Mouse (Mus musculus) spleen, adult 18-20 months (tissue): ENCODE results near the gene Dact2.

Experiments
- DNase-seq, 2 experiments: peaks; one replicate each; pipeline ENCODE4 v3.0.0; 2022; ENCODE audit warnings: mixed read lengths in 2 of 2

Dact2 gene

DNA sequence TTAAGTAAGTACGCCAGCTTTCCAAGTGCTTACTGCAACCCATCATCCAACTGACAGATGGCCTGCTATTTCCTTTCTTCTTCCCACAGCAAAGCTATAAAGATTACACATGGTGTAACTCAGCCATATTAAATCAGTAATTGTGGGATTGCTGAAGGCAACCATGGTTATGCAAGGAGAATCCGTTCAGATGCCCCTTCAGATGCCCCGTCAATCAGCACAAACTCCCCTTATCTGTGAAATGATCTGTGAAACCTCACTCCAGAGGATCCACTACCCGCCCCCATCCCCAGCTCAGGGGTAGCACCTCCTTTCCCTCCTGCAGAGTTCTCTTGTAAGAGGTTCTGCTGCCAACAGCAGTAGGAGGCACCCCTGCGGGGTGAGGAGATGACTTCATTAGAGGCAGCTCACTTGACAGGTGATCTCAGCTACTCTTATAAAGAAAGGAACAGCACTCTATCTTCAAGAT is 3.0 kb upstream of the Dact2 start:
- no peak for DNase-seq

DNA sequence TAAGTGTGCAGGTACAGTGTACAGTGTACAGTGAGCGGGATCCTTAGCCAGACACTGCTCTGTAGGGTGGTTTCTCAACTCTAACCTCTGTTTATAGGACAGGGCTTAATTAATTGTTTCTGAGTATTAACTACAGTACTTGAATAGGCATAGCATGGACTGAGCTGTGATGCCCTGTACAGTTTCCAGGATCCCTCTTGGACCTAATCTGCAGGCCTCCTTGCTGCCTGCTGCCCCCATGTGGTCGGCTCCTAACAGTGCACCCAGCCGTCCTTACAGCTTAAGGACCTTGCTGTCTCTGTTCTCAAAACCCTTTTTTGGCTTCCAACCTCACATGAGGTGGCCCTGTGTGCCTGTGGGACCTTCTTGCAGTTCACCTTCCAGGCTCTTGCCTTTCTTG is 2.0 kb upstream of the Dact2 start:
- peak in 1 of 2 experiments; percentile 46 for DNase-seq

DNA sequence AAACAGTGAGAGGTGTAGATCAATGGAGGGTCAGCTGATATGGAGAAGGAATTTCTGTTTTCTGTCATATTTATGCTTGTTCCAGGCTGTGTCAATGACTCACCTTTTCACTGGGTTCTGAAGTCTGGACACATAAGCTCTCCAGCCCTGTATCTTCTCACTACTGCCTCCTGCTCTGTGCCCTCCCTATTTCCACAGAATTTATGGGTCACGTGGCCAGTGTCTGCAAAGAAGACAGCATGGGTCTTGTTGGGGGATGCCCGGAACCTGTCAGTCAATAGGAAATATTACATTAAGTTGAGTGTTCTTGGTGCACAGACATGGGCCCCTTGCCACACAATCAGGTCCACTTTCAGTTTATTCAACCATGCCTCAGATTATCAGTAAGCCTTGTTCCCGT is 1.1 kb upstream of the Dact2 start:
- DNase-seq = no peak

DNA sequence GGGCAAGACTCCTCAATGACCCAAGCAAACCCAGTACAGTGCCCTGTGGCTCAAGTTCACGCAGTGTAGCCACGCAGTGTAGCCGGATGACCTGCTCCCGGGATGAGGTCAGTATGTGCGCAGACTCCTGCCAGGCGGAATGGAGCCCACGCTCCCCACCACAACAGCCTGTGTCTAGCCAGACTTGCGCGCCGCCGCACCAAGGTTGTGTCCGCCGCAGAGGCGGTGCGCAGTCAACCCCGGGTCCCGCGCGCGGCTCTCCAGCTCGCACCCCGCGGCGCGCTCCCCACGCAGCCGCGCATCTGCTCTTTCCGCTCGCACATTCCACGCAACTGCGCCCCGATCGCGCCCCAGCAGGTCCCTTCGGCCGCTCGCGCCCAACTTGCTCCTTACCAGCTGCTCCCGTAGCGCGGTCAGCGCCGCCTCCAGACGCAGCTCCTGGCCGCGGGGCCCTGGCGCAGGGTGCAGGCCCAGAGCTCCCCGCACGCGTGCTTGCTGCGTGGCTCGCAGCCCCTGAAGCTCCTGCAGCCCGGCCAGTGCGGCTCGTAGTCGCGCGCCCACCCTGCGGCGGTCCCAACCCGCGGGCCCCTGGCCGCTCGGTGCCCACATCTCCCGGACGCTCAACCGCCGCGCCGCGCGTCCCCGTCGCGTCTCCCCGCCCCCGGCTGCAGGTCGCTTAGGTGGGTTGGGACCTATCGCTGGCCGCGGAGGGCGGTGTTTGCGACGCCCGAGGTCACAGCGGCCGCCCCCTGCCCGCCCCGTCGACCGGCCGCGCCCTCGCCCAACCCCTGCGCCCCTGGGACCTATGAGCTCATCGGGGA is 773 bp downstream of the Dact2 start:
- no peak for DNase-seq

DNA sequence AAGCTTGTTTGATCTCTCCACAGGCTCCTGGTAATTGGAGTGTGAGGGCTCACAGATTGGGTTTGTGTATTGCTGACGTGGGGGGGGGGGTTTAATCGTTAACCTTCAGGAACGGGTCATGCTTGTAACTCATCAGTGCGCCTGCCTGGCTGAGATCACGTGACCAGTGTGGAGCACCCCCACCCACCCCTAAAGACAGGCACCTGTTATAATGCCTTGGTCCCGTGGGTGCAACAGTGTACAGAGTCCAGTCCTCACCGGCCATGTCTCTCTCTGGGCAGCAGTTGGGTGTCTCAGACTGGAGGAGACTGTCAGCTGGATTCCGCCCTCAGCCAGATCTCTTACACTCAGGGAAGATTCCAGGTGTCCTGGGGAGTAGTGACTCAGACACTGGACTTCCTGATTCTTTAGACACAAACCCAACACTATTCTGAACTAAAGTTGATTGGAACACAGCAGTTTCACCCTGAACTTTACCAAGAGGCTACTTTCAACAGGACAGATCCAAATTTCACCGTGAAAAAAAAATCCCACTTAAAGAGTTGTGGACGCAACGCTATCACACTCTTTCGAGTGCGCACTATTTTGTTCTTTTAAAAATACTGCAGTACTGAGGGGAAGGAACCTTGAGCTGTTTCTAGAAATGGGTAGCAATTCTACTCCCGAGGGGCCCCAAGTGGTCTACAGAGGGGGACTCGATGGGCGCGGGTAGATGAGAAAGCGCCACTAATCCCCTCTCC is 1.6 kb downstream of the Dact2 start:
- no peak for DNase-seq

DNA sequence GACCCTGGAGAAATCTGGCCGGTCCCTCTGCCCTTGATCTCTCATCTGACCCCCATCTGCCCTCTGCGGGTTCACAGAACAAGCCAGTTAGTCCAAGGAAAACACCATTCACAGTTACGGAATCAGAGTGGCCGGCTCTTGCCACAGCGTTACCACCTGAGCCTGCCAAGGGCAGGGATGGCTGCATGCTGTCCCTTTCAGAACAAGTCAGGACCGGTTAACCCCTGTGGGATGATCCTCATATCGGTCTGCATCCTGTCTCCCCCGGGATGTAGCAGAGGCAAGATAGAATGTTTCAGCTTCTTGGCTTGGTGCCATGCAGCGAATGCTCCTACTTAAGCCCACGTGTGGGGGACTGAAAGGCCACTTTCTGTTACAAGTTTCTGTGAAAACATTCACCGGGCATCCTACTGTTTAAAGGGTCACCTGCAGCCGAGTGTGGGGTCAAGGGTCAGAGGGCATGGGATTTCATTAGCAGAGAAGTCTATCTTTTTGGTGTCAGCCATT is 2.8 kb downstream of the Dact2 start:
- DNase-seq = no peak

DNA sequence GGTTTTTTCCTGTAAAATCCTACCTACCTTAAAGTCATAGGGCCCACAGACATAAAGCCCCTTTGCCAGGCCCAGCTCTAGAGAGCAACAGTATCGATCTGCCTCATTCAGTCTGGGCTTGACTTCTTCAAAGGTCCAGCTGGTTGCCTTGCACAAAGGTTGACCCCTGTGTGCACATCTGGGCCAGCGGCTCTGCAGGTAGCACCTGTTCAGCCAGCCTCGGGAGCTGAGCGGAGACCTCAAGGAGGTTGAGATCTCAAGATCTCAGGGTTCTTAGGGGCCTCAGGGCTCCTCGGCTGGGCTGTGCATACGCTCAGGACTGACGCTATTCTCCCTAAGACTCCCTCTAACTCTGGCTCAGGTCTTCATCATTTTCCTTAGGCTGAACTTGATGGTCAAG is 3.9 kb downstream of the Dact2 start:
- no peak for DNase-seq

DNA sequence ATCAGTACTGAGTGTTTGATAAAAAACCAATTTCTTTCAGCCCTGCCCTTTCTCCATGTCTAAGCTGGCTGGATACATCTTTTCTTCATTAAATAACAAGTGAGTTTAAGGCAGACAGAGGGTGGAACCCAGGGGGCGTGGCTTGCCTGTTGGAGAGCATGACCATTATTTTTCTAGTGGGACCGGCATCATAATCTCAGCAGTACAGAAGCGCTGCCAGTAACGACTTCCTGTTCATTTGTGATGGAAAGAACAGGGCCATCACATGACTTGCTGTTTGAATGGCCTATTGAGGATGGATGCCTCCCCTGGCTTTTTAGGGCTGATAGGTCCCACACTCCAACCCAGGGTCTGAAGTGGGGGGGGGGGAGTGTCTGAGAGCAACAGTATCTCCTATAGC is 4.5 kb downstream of the Dact2 start:
- DNase-seq = no peak

DNA sequence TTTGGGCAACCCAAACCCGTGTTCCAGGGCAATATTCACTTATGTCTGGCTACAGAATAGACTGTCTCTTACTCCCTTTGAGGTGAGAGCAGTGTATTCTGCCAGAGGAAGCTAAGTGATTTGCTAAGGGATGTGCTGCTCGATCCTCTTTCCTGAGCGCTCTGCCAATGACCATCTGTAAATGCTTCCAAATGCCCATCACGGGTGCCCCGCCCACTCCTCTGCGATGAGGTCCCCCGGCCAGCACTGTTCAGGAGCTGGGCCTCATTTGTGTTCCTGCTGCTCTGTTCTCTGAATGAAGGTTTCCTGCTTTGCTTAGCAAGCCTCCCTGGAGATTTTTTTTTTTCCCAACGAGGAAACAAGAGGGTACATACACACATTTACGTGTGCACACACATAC is 11.2 kb downstream of the Dact2 start:
- no peak for DNase-seq

DNA sequence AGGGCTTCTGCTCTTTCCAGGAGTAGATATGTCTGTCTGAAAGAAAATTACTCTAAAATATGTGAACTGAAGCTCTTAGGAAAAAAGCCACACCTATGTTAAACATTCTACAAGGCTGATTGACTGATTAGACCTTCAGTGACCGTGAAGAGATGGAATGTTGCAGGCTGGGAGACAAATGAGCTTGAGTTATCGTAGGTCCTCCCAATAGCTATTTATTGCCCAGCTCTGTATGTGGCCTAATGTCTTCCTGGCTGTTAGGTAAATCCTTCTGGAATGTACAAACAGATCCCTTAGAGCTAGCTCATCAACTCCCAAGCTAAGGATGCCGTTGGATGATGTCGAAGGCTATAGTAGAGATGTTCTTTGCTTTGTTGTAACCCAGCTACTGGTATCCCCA is 11.7 kb downstream of the Dact2 start:
- DNase-seq = no peak

DNA sequence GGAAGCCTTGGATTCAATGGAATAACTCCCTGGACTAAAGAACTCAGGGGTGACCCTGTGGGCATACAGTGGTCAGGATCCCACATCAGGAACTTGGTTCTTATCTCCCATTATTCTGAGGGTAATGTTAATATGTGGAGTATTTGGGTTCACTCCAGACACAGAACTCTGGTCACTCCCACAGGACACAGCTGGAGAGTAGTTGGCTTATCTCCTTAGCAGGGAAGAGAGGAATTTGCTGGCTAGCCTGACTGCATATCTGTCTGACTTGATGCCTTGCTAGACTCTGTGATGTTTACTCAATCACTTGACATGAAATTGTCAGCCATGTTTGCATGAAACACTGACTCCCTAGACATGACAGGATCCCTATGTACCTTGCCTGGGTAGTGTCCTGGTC is 15.6 kb downstream of the Dact2 start:
- DNase-seq = no peak

DNA sequence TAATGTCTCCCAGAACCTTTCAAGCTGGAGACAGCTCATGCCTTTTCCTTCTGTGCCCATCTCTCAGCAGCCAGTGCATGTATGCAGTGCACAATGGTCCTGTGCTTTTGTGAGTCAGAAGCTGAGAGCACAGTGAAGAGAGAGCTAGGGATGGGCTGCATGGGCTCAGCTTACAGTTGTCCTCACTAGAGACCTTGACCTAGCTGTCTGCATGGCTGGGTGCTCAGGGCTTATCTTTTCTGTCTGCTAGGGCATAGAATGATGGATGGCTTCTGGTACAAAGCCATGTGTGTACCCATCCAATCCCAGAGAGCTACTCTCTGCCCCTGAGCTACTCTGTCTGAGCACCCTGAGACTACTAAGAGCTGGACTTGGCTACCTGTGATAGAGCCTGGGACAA is 17.0 kb downstream of the Dact2 start:
- DNase-seq = no peak

DNA sequence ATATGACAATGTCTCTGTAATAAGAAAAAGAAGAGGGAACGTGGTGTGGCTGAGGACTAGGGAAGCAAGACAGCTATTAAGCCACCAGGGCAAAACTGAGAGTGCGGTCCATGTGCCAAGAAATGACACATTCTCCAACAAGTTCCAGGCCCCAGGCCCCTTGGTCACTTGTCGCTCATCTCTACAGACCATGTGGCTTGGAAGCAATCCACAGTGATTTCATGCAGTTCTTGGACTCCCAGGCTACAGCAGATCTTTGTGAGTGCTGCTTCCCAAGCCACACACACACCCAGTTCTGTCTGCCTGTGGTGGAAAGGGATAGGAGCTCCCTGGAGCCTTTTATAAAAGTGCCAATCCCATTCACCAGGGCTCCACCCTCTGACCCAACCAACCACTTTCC is 17.9 kb downstream of the Dact2 start:
- no peak for DNase-seq

DNA sequence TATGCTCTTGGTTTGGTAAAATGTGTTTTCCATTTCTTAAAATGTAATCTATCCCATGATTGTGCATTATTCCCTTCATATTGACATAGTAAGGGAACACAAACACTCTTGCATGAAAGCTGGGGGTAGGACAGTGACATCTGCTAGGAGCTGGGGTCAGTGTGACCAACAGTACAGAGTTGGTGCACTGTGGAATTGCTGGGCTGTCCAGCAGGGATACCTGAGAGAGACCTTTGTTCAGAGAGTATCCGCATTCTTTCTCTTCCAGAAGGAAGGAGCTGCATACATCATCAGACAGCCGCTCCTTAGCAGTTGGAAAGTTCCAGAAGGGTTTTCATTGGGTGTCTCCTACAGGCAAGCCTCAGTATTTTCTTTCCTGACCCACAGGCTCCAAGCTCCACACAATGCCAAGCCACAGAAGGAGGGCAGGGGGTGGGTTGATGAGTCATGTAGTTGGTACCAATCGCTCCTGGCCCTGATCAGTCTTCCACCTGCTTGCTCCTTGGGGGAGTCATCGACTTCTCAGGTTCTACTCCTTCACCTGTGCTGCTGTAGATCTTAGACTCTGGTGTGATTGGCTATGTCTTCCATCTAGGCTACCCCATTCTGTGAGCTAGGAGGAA is 19.8 kb downstream of the Dact2 start:
- no peak for DNase-seq

DNA sequence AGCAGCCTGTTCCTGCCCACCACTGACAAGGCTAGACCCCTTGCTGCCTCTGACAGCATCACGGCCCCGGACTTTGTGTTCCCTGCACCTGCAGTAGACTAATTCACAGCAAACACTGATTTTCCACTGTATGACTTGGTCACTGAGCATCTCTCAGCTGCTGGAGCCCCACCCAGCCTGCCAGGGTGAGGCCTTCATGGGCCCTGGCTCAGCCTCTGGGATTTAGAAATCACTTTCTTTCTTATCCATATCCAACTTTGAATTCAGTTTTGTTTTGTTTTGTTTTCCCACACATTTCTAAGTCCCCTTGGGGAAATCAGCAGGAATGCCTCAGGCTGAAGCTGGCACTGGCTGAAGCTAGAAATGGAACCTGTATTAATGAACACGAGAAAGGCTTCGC is 20.4 kb downstream of the Dact2 start:
- no peak for DNase-seq

DNA sequence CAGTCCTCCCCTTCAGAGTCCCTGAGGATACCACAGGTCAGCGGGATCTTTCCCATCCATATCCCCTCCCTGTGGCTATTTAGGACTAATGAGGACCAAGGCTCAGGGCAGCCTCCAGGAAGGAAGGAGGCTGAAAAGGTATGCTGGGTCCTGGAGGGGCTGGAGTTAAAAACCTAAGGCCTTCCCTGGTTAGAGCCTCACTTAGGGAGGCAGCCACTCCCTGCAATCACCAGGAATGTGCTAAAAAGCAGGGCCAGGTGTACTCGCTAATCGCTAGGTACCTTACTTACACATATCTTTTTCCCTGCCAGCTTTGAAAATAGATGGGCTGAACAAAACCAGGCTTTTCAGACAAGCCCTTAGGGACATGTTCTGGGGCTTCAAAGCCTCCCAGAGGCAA is 21.2 kb downstream of the Dact2 start:
- DNase-seq = no peak

DNA sequence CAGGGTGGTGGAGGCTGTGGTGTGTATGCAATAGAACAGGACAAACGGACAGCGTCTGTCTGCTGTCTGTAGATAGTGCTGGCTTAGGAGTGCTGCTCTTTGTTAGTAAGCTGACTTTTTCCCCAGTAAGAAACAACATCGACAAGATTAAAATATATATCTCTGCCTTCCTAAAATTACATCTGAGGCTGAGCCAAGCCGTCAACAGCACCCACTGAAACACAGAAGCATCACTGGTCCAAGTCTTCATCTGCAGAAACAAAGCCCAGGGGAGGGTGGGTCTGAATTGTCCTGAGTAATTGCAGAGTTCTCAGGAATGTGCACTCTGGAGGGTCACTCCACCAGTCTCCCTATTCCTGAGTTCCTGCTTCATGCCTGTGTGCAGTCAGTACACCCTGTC is 25.2 kb downstream of the Dact2 start:
- no peak for DNase-seq

DNA sequence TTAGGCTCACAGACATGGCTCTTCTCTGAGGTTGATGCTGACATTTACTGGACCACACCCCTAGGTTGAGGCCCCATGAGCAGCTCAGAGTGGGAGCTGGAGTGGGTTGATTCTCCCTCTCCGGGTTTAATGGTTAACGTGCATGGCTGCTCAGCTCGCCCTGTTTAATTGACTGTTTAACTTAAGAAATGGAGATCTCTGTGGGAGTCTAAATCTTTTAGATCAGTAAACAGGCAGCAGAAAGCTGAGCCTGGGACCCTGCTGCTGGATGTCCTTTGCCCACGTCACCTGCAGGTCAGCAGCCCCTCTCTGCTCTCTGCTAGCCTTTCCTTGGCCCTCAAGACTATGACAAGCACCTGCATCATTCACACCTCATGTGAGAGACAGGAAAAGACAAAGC is 25.6 kb downstream of the Dact2 start:
- no peak for DNase-seq

DNA sequence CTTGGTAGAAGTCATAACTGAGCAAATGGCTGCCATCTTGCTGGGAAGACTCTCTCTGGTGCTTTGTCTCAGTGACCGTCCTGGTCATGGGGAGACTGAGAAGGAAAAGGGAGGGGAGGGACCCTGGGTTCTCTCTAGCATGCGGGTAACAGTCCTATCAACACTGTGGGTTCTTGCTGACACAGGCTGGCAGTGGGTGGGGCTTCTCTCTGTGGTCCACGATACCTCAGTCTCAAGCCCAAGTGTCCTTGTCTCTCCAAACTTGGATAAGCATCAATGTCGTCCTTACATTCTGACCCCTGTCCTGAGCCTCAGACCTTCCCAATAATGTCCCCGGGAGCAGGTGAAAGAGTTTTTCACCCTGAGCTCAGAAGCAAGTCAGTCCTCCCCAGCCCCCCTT is 26.1 kb downstream of the Dact2 start:
- DNase-seq = no peak

DNA sequence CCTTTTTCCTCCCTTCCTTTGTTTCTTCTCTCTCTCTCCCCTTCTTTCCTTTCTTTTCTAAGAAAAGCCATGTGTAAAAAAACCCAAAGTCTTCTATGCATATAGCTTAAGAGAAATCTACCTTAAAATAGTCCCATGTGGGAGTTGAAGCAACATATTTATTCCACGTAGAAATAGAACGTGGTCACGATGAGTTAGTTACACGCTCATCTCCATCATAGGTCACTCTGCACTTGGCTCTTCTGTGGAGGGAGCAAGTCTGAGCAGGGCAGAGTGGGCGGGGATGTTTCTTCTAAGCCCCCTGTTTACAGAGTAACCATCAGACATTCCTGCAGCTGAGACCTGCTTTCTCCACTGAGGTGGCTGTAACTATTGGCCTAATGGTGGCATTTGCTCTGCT is 27.1 kb downstream of the Dact2 start:
- no peak for DNase-seq

DNA sequence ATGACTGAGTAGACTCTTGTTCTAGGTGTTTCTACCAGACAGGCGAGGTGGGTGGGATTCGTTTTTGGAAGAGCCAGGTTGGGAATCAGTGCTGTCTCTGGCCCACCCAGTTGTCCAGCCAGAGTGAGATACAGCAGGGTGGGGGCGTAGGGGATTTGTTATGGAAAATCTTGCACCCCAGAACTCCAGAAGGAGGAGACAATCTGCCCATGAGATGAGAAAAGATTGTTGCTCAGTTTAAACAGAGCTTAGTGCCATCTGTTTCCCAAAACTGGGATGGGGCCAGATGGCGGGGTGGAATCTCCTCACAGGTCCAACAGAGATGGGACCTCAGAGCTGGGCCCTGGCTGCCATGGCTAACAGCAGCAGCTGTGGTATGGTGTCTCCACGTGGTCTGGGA is 28.4 kb downstream of the Dact2 start:
- DNase-seq = no peak

DNA sequence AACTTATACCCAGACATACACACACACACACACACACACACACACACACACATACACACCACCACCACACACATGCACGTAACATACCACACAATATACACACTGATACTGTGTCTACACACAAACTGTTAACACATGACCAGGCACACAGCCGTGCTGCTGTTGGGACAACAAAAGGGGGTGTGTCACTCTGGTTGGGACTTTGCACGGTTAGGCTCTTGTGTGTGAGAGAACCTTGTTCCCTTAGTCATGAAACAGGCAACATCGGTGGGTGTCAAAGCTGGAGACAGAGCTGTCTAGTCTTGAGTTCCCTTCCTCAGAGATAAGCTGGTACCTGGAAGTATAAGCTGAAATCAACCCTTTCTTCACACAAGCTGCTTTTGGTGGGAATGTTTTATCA is 29.1 kb downstream of the Dact2 start:
- no peak for DNase-seq

DNA sequence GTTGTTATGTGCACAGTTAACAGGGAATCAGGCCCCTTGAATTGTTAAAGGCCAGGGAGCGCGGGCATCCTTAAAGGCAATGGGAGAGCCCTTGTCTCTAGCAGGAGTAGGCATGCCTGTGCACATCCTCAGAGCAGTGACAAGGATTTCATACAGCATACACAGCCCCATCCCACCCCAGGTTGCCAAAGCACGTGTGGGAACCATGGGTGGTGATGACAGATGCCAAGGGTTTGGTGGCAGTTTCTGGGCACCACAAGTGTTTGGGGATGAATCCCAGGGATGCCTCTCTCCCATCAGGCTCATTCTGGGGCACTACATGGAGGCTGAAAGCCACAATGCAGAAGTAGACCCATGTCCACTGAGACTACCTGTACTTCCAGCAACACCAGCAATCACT is 29.7 kb downstream of the Dact2 start:
- DNase-seq = no peak

DNA sequence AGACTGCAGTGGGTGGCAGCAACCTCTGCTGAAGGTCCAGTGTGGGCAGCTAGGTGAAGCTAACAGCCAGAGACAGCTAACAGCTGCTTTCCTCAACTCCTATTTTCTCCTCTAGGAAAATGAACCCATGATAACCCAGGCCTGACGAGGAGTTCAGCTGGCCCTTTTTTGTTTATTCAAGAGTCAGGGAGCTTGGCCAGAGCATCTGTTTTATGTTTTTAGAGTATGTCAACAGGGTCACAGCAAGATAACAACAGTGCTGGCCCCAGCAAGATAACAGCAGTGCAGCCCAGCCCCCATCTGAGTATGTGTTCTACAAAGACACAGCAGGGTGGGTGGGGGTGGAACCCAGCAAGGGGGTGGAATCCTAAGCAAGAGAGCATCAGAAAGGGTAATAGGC is 30.6 kb downstream of the Dact2 start:
- no peak for DNase-seq
